Mouse (Mus musculus) midbrain, embryonic 14.5 days (tissue): Measurements from ENCODE around the gene Camk1. TPM values are rescaled to one million over a fixed set of nuclear protein-coding genes. Genes with fewer than 3 reads are reported as not detected.
A peak's percentile ranks its signal among the peaks of the same experiment; 100 is the strongest.

Source experiments
- ATAC-seq: fragments of 200-750 bp; cut with Nextera tagmentation; 2 replicates; pipeline ENCODE4 v1.8.0; 2017; ENCODE audit warnings: moderate number of reproducible peaks, moderate library complexity; ENCODE audit not compliant: low FRiP score, low TSS enrichment
- DNase-seq: peaks from one replicate; pipeline ENCODE4 v3.0.0-alpha.2; 2015
- H3K27ac ChIP-seq: fragments of 300-500 bp; sonication (generic); replicated peaks from 2 replicates; pipeline ENCODE4 v1.5.1; 2014; ENCODE audit warnings: mild to moderate bottlenecking, low read depth, low read length, moderate library complexity
- H3K27me3 ChIP-seq: fragments of 300-500 bp; sonication (generic); 2 replicates; pipeline ENCODE4 v1.6.1; 2014; ENCODE audit warnings: low read length, control low read depth, mixed read lengths; ENCODE audit not compliant: control insufficient read depth, insufficient read depth
- H3K36me3 ChIP-seq: fragments of 300-500 bp; sonication (generic); 2 replicates; pipeline ENCODE4 v1.6.1; 2014; ENCODE audit warnings: low read length, control low read depth; ENCODE audit not compliant: control insufficient read depth, insufficient read depth
- H3K4me1 ChIP-seq: fragments of 300-500 bp; sonication (generic); 2 replicates; pipeline ENCODE4 v1.6.1; 2014; ENCODE audit warnings: mild to moderate bottlenecking, antibody characterized with exemption, low read length, control low read depth; ENCODE audit not compliant: control insufficient read depth, insufficient read depth
- H3K4me2 ChIP-seq: fragments of 300-500 bp; sonication (generic); 2 replicates; pipeline ENCODE4 v1.6.1; 2014; ENCODE audit warnings: mild to moderate bottlenecking, low read length, moderate library complexity
- H3K4me3 ChIP-seq: fragments of 300-500 bp; sonication (generic); replicated peaks from 2 replicates; pipeline ENCODE4 v1.5.1; 2014; ENCODE audit warnings: low read depth, low read length
- H3K9ac ChIP-seq: fragments of 300-500 bp; sonication (generic); replicated peaks from 2 replicates; pipeline ENCODE4 v1.6.1; 2014; ENCODE audit warnings: mild to moderate bottlenecking, low read length, moderate library complexity
- H3K9me3 ChIP-seq: fragments of 300-500 bp; sonication (generic); 2 replicates; pipeline ENCODE4 v1.6.1; 2016; ENCODE audit warnings: low read length, control low read depth, mixed read lengths; ENCODE audit not compliant: control insufficient read depth
- WGBS: fragments of 180-500 bp; shearing (Covaris S2); extraction: QIAGEN DNeasy Blood & Tissue Kit; methylation state at CpG from one replicate; pipeline ENCODE4 v1.1.7; 2014; 5-methylcytosine and 5-hydroxymethylcytosine counted together
- polyA plus RNA-seq: library from polyadenylated mRNA; unstranded; fragments of >200 nt; fragmentation: Nextera tagmentation; extraction: Ambion mirVana; gene quantifications from 2 replicates; pipeline ENCODE4 v1.2.1, GENCODE M21; 2014

Camk1 gene
- polyA plus RNA-seq, 1 experiment from 2014 or later, result 101 TPM

DNA sequence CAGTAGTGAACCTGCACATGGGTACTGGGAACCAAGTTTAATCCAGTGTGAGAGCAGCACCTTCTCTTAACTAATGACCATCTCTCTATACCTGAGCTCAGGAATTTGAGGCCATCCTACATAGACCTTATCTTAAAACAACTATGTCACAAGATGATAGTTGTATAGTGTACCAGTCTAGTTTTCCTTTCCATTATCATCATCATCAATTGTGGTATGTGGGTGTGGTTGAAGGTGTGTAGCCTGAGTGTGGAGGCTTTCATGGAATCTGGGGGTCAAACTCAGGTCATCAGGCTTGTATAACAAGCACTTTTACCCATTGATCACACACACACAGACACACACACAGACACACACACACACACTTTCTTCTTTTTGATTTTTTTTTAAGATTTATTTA is 6.8 kb upstream of the Camk1 start:
- Histone ChIP-seq H3K4me2 (no peak overlapping the region), H3K36me3 (no peaks in the 10 kb centered on the region), H3K9me3 (no peaks in the 10 kb centered on the region), H3K27me3 (no peaks in the 10 kb centered on the region), H3K9ac (no peak overlapping the region), H3K4me3 (no peak overlapping the region), H3K27ac (no peak overlapping the region), H3K4me1 (no peaks in the 10 kb centered on the region)
- no peak for ATAC-seq
- DNase-seq, result no peak

DNA sequence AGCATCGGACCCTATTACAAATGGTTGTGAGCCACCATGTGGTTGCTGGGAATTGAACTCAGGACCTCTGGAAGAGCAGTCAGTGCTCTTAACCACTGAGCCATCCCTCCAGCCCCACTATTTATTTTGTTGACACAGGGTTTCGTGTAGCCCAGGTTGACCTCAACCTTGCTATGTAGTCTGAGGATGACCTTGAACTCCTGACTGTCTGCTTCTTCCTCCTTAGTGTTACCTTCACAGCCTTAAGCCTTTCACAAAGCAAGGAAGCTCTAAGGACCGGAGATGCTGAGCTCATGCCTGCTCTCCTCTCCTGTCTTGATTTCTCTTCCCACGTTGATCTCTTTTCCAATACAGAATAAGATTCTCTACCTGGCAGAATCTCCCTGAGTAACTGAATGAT is 3.1 kb upstream of the Camk1 start:
- Histone ChIP-seq H3K9me3 (no peaks in the 10 kb centered on the region), H3K4me1 (peaks cover 17% of the 10 kb centered on the region), H3K9ac (no peak overlapping the region), H3K27me3 (no peaks in the 10 kb centered on the region), H3K4me3 (no peak overlapping the region), H3K27ac (no peak overlapping the region), H3K36me3 (no peaks in the 10 kb centered on the region), H3K4me2 (no peak overlapping the region)
- no peak for ATAC-seq
- WGBS, result 81% methylated on average over 4 of the region's 4 CpGs
- no peak for DNase-seq

DNA sequence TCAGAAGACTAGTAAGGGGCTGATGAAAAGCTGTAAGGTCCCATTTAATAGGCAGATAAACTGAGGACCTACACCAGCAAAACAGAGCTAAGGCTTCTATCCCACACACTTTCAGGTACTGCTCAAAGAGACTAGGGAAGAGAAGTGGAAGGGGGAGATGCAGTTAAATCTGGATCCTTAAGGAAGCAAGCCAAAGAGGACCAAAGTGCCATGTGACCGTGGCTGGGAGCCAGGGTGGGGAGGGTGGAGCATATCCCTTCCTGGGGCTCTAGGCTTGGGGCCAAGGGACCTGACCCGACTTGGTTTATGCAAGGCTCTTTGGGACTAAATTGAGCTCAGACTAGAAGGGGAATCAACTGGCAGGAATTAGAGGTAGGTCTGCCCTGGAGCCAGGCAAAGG is 537 bp upstream of the Camk1 start:
- Histone ChIP-seq H3K27me3 (no peaks in the 10 kb centered on the region), H3K4me3 (no peak overlapping the region; the same call in 1 of the 2 replicates), H3K36me3 (peaks cover 13% of the 10 kb centered on the region), H3K9ac (no peak overlapping the region), H3K4me2 (peak overlapping the region; percentile 82), H3K4me1 (peaks cover 17% of the 10 kb centered on the region), H3K27ac (no peak overlapping the region), H3K9me3 (no peaks in the 10 kb centered on the region)
- DNase-seq (peak; percentile 41), ATAC-seq (no peak)
- WGBS, result 50% methylated on average over 2 of the region's 2 CpGs

DNA sequence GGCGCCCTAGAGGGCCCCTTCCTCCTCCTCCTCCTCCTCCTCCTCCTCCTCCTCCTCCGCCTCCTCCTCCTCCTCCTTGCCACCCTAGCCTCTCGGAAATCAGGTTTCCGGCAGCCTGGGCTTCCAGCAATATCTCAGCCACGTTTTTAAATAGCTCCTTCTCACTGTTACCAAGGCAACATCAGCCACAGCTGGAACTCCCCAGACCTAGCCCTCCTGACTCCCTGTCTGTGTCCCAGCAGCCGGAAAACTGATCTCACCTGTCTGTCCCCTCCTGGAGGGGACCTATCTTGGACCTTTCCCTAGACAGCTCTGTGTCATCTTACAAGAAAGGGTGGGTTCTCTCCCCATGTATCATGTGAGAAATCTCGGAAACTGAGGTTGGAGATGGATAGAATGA is 1.5 kb downstream of the Camk1 start:
- H3K36me3 ChIP-seq, result peaks cover 32% of the 10 kb centered on the region
- H3K27ac ChIP-seq, result no peak overlapping the region
- no peak overlapping the region for H3K9ac ChIP-seq
- H3K4me2 ChIP-seq, result peak overlapping the region; percentile 82
- 36% methylated on average over 5 of the region's 7 CpGs for WGBS
- H3K9me3 ChIP-seq, result no peaks in the 10 kb centered on the region
- H3K4me1 ChIP-seq, result peaks cover 17% of the 10 kb centered on the region
- ATAC-seq, result no peak
- no peaks in the 10 kb centered on the region for H3K27me3 ChIP-seq
- peak; percentile 29 for DNase-seq
- H3K4me3 ChIP-seq, result peak overlapping the region; percentile 56

- no peak overlapping the region for H3K4me3 ChIP-seq
- DNase-seq, result no peak
- peaks cover 17% of the 10 kb centered on the region for H3K4me1 ChIP-seq
- H3K9me3 ChIP-seq, result no peaks in the 10 kb centered on the region
- H3K27me3 ChIP-seq, result no peaks in the 10 kb centered on the region
- no peak overlapping the region for H3K27ac ChIP-seq
- peak overlapping the region; percentile 9; the same call in 1 of the 2 replicates for H3K4me2 ChIP-seq
- H3K36me3 ChIP-seq, result peaks cover 36% of the 10 kb centered on the region
- no peak for ATAC-seq
- no peak overlapping the region; the same call in 1 of the 2 replicates for H3K9ac ChIP-seq
- 90% methylated on average over 6 of the region's 6 CpGs for WGBS
These were observed 2.2 kb downstream of the Camk1 start for GRCm38 (mm10) chr6:113341574-113341973.

DNA sequence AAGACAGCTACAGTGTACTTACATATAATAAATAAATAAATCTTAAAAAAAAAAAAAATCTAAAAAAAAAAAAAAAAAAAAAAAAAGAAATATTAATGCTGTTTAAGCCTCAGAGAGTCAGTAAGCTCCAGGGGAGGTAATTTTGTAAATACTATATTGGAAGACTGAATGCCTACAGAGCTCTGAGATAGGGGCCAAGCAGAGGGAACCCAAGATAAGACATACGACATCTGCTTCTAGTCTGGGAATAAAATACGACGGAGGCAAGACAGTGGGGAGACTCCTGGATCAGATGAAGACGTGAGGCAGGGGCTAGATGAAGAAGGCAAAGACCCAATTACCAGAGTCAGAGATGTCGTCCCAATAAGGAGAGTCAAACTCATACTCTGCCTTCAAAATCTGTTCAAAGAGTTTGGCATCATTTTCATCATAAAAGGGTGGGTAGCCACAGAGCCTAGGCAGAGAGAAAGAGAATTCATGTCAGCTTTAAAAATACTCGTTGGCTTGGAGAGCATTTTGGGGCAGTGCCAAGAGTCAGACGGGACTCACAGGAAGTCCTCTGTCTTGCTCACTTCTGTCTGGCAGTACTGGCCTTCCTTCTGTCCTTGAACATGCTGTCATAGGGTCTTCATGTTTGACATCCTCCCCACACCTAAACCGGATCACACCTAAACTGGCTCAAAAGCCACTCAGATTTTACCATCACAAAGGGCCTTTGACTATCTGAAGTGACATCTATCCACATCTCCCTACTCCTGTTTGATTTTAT is 6.7 kb downstream of the Camk1 start:
- Histone ChIP-seq H3K27ac (no peak overlapping the region), H3K4me1 (no peaks in the 10 kb centered on the region), H3K4me3 (no peak overlapping the region), H3K9me3 (no peaks in the 10 kb centered on the region), H3K9ac (no peak overlapping the region), H3K27me3 (no peaks in the 10 kb centered on the region), H3K4me2 (no peak overlapping the region), H3K36me3 (peaks cover 76% of the 10 kb centered on the region)
- 69% methylated on average over 8 of the region's 8 CpGs for WGBS
- no peak for DNase-seq
- ATAC-seq, result no peak

- H3K27ac ChIP-seq, result no peak overlapping the region
- DNase-seq (no peak), ATAC-seq (no peak)
- no peak overlapping the region for H3K4me3 ChIP-seq
- no peaks in the 10 kb centered on the region for H3K27me3 ChIP-seq
- no peak overlapping the region for H3K4me2 ChIP-seq
- no peaks in the 10 kb centered on the region for H3K9me3 ChIP-seq
- 88% methylated on average over 6 of the region's 6 CpGs for WGBS
- no peaks in the 10 kb centered on the region for H3K4me1 ChIP-seq
- no peak overlapping the region for H3K9ac ChIP-seq
- peaks cover 66% of the 10 kb centered on the region for H3K36me3 ChIP-seq
These were observed 9.6 kb downstream of the Camk1 start for GRCm38 (mm10) chr6:113334216-113334615.

- ATAC-seq (peak; percentile 40; the same call in 1 of the 2 replicates), DNase-seq (peak; percentile 70)
- peaks cover 57% of the 10 kb centered on the region for H3K36me3 ChIP-seq
- no peaks in the 10 kb centered on the region for H3K27me3 ChIP-seq
- H3K4me1 ChIP-seq, result no peaks in the 10 kb centered on the region
- no peak overlapping the region for H3K4me2 ChIP-seq
- H3K9me3 ChIP-seq, result no peaks in the 10 kb centered on the region
- H3K9ac ChIP-seq, result no peak overlapping the region
- no peak overlapping the region for H3K27ac ChIP-seq
- 73% methylated on average over 14 of the region's 14 CpGs for WGBS
- no peak overlapping the region for H3K4me3 ChIP-seq
These were observed 10.4 kb downstream of the Camk1 start for GRCm38 (mm10) chr6:113333137-113333950.
